Mouse (Mus musculus) frontal cortex, postnatal 10 days (tissue): ENCODE measurements around the gene Dnajc2.
"Not testable (repeated sequence)": the region's sequence is repeated elsewhere in the genome, so short reads cannot be mapped to it uniquely, and the experiment has no call there.

Experiments used
- DNase-seq, 2 experiments: peaks; one replicate each; pipeline ENCODE4 v3.0.0; 2022; ENCODE audit warnings: low spot score in 2 of 2, mixed read lengths in 1 of 2

Dnajc2 gene

GRCm38 (mm10) chr5:21743606-21744005, 41.4 kb downstream of the Dnajc2 start:
- DNase-seq = no peak

GRCm38 (mm10) chr5:21739881-21740280, 45.2 kb downstream of the Dnajc2 start:
- DNase-seq = no peak

- no peak for DNase-seq
These were observed 45.9 kb downstream of the Dnajc2 start for GRCm38 (mm10) chr5:21739120-21739519.

GRCm38 (mm10) chr5:21737620-21738019, 47.4 kb downstream of the Dnajc2 start:
- no peak for DNase-seq

GRCm38 (mm10) chr5:21736956-21737585, 48.0 kb downstream of the Dnajc2 start, which contains the start of gene Pmpcb:
Pmpcb (plus strand) TSS chr5:21737141.
- DNase-seq = peak; percentile 79 to 87

GRCm38 (mm10) chr5:21736046-21736445, 49.0 kb downstream of the Dnajc2 start:
- no peak for DNase-seq

- peak in 1 of 2 experiments; percentile 58 for DNase-seq
These were observed 49.5 kb downstream of the Dnajc2 start for GRCm38 (mm10) chr5:21735584-21735983.

GRCm38 (mm10) chr5:21735100-21735499, 50.0 kb downstream of the Dnajc2 start:
- DNase-seq = no peak

GRCm38 (mm10) chr5:21732930-21733329, 52.1 kb downstream of the Dnajc2 start:
- peak; percentile 64 to 76 for DNase-seq

GRCm38 (mm10) chr5:21732177-21732911, 52.7 kb downstream of the Dnajc2 start:
- DNase-seq = no peak

GRCm38 (mm10) chr5:21729107-21729506, 55.9 kb downstream of the Dnajc2 start:
- no peak for DNase-seq

- DNase-seq = no peak
These were observed 60.2 kb downstream of the Dnajc2 start for GRCm38 (mm10) chr5:21724872-21725271.

GRCm38 (mm10) chr5:21724427-21724826, 60.6 kb downstream of the Dnajc2 start:
- DNase-seq = no peak

GRCm38 (mm10) chr5:21719209-21719608, 65.8 kb downstream of the Dnajc2 start:
- no peak for DNase-seq

- DNase-seq = no peak
These were observed 66.5 kb downstream of the Dnajc2 start for GRCm38 (mm10) chr5:21718546-21718945.

- DNase-seq = no peak
These were observed 67.8 kb downstream of the Dnajc2 start for GRCm38 (mm10) chr5:21717165-21717715.

GRCm38 (mm10) chr5:21714447-21714846, 70.6 kb downstream of the Dnajc2 start:
- DNase-seq = no peak

- DNase-seq = no peak
These were observed 72.8 kb downstream of the Dnajc2 start for GRCm38 (mm10) chr5:21712127-21712715.

GRCm38 (mm10) chr5:21708011-21708410, 77.0 kb downstream of the Dnajc2 start:
- not testable (repeated sequence) for DNase-seq
